Mouse (Mus musculus) E14TG2a.4 (cell line): ENCODE data around the gene Ttll5.

Experiments used
- H3K27me3 ChIP-seq: 2 replicates; pipeline ENCODE4 v1.6.1; 2014; ENCODE audit warnings: low read length, control low read depth; ENCODE audit not compliant: insufficient read depth
- H3K36me3 ChIP-seq: 2 replicates; pipeline ENCODE4 v1.6.1; 2014; ENCODE audit warnings: low read length, control low read depth; ENCODE audit not compliant: insufficient read depth
- H3K4me1 ChIP-seq: replicated peaks from 2 replicates; pipeline ENCODE4 v1.6.1; 2014; ENCODE audit warnings: low read depth, low read length, control low read depth
- H3K4me3 ChIP-seq: replicated peaks from 2 replicates; pipeline ENCODE4 v1.5.1; 2014; ENCODE audit warnings: mild to moderate bottlenecking, low read length
- H3K9me3 ChIP-seq: 2 replicates; pipeline ENCODE4 v1.6.1; 2014; ENCODE audit warnings: low read length, control low read depth
- CTCF ChIP-seq: conservative IDR thresholded peaks from 2 replicates; pipeline ENCODE4 v1.5.1; 2014; ENCODE audit warnings: low read length
- NANOG ChIP-seq: IDR thresholded peaks from 2 replicates; pipeline ENCODE4 v1.6.1; 2014; ENCODE audit warnings: borderline replicate concordance, low read length, mixed read lengths
- POU5F1 ChIP-seq: IDR thresholded peaks from 2 replicates; pipeline ENCODE4 v1.6.1; 2014; ENCODE audit warnings: low read length, borderline replicate concordance

Gene Ttll5

DNA sequence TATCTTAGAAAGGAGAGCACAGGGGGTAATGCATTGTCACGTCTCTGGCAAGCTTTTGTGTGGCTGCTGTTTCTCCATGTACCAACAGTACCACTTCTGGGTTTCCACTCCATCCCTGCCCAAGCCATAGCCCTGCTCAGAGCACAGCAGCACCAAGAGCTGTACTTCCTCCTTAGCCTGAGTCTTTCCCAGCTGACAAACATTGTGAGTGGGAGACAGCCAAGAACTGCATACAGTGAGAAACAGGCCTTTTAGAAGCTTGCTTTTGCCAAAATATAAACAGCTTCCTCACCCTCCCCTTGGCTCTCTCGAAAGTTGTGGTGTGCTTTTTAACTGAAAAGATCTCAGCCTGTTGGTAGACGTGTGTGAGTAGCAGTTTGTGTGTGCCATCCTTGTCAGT, 182.9 kb downstream of the Ttll5 start:
- H3K4me1 ChIP-seq: no peaks in the 10 kb centered on the region; the same call in 1 of the 2 replicates
- H3K36me3 ChIP-seq: no peaks in the 10 kb centered on the region
- no peak overlapping the region for H3K4me3 ChIP-seq
- H3K9me3 ChIP-seq: no peaks in the 10 kb centered on the region
- TF ChIP-seq NANOG (no peak), POU5F1 (no peak), CTCF (no peak)
- no peaks in the 10 kb centered on the region for H3K27me3 ChIP-seq

DNA sequence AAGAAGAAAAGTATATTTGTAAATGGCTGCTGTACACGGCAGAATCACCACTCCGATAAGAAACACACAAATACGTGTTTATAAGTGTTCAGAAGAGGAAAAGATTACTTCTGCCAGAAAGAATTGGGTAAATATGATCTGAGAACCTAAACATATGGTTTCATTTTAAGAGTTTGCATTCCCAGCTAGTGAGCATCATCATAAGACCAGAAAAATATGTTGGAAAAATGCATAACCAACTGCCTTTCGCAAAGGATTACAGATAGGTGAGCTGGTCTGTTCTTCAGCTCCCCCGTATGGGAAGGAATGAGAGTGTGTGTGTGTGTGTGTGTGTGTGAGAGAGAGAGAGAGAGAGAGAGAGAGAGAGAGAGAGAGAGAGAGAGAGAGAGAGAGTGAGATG, 186.2 kb downstream of the Ttll5 start:
- Histone ChIP-seq H3K9me3 (no peaks in the 10 kb centered on the region), H3K36me3 (peaks cover 18% of the 10 kb centered on the region; the same call in 1 of the 2 replicates), H3K4me1 (no peaks in the 10 kb centered on the region; the same call in 1 of the 2 replicates), H3K4me3 (no peak overlapping the region), H3K27me3 (no peaks in the 10 kb centered on the region)
- no peak for TF ChIP-seq NANOG

DNA sequence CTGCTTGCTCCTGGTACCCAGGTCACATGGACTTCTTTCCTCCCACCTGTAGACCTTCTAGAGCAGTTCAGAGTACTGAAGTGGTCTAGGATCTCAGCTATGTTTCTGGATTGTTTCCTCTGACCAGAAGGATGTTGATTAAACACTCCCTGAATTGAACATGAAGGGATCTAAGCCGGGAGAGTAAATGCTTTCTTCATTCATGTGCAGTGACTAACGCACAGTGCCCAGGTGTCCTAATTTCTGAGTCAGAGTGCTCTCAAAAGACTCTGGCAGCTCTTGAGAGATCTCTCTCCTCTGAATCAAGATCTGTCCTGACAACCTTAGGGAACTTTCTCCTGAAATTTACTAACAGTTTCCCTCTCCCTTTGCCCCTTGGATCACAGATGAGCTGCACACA, 187.7 kb downstream of the Ttll5 start:
- no peaks in the 10 kb centered on the region for H3K27me3 ChIP-seq
- no peak for TF ChIP-seq CTCF
- no peak for TF ChIP-seq POU5F1
- no peak for TF ChIP-seq NANOG
- H3K4me3 ChIP-seq: no peak overlapping the region
- H3K9me3 ChIP-seq: no peaks in the 10 kb centered on the region
- H3K4me1 ChIP-seq: no peaks in the 10 kb centered on the region; the same call in 1 of the 2 replicates
- peaks cover 18% of the 10 kb centered on the region; the same call in 1 of the 2 replicates for H3K36me3 ChIP-seq

DNA sequence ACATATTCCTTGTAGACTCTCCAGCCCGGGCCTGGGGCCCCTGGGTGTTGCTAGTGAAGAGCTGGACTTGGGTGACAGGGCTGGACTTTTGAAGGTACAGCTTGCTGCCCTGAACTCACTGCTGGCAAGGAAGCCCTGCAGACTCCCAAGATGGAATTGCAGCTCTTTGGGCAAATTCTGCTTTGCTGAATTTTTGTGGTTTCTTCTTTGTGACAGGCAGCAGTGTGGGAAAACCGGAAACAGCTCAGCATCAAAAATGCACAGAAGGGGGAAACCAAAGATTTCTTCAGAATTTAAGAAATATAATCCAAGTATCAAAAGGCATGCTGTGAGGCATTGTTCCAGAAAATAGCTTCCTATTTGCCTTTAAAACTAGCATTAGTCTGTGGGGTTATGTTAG, 189.7 kb downstream of the Ttll5 start:
- no peaks in the 10 kb centered on the region for H3K9me3 ChIP-seq
- H3K36me3 ChIP-seq: peaks cover 18% of the 10 kb centered on the region; the same call in 1 of the 2 replicates
- H3K27me3 ChIP-seq: no peaks in the 10 kb centered on the region
- no peak overlapping the region for H3K4me3 ChIP-seq
- no peaks in the 10 kb centered on the region for H3K4me1 ChIP-seq
- TF ChIP-seq POU5F1 (no peak), NANOG (no peak), CTCF (no peak)

DNA sequence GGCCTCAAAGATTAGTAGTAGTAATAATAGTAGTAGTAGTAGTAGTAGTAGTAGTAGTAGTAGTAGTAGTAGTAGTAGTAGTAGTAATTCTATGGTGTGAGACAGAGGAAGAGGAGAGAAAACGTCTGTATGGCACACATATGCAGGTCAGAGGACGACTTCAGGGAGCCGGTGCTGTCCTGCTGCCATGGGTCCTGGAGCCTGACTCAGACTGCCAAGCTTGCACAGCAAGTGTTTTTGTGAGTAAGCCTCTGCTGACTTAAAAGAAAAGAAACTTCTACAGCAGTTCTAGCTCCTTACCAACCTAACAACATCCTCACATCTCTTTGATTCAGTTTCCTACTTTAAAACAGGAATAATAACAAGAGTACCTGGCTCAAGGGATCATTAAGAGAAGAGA, 190.2 kb downstream of the Ttll5 start:
- TF ChIP-seq NANOG (no peak), POU5F1 (no peak), CTCF (no peak)
- H3K27me3 ChIP-seq: no peaks in the 10 kb centered on the region
- no peaks in the 10 kb centered on the region for H3K4me1 ChIP-seq
- H3K9me3 ChIP-seq: no peaks in the 10 kb centered on the region
- H3K36me3 ChIP-seq: peaks cover 18% of the 10 kb centered on the region; the same call in 1 of the 2 replicates
- no peak overlapping the region for H3K4me3 ChIP-seq

DNA sequence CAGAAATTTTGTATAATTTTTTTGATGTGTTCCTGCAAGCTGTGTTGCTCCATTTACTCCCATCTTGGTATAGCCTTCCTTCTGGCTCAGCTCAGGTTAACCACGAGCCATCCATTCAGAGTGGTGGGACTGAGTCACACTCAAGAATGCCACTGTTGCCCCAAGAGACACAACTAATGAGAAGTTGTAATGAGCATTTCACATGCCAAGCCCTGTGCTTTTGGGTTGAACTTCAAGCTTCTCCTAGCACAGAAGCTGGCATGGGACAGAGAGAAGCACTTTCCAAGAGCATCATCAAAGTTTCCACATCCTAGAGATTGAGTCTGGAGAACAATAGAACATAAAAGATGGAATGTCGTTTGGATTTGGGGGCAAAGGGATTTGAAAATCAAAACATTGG, 190.7 kb downstream of the Ttll5 start:
- TF ChIP-seq CTCF (no peak), POU5F1 (no peak), NANOG (no peak)
- no peaks in the 10 kb centered on the region for H3K27me3 ChIP-seq
- H3K4me3 ChIP-seq: no peak overlapping the region
- no peaks in the 10 kb centered on the region for H3K4me1 ChIP-seq
- peaks cover 18% of the 10 kb centered on the region; the same call in 1 of the 2 replicates for H3K36me3 ChIP-seq
- H3K9me3 ChIP-seq: no peaks in the 10 kb centered on the region

DNA sequence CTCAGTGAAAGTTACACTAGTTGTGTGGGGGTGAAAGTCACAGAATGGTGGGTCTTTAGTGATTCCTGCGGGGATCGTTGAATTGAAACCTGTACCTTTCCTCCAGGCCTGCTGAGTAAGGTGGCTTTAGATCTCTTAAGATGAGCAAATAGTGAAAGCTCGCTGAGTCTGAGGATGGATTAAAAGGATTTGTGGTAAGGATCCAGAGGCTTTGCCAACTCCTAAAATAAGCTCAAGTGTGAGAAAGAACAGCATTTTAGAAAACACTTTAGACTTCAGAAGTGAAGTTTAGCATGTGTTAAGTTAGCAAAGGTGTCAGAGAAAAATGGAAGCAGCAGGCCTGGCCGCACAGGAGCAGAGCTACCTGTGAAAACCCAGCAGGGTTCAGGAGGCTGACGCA, 192.9 kb downstream of the Ttll5 start:
- TF ChIP-seq NANOG (no peak), POU5F1 (no peak), CTCF (no peak)
- H3K27me3 ChIP-seq: no peaks in the 10 kb centered on the region
- no peaks in the 10 kb centered on the region for H3K9me3 ChIP-seq
- H3K36me3 ChIP-seq: peaks cover 18% of the 10 kb centered on the region; the same call in 1 of the 2 replicates
- no peak overlapping the region for H3K4me3 ChIP-seq
- H3K4me1 ChIP-seq: peaks cover 7% of the 10 kb centered on the region; the same call in 1 of the 2 replicates

DNA sequence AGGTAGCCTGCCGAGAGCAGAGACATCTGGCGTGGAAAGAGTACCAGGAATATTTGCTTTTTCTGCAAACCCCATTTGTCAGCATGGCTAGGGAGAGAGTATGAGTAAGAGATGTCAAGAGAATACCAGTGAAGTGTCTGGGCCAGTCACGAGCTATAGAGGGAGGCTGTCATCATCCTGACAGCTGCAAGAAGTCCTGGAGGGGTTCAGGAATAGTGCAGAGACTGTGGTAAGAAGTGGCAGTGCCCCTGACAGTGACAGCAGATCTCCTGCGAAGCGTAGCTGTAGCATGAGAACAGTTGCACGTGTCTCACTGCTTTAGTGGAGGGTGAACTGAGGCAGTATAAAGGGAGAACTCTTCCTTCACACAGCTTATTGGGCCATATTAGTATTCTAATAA, 197.1 kb downstream of the Ttll5 start:
- TF ChIP-seq NANOG: no peak
- no peak for TF ChIP-seq CTCF
- TF ChIP-seq POU5F1: no peak
- no peaks in the 10 kb centered on the region for H3K27me3 ChIP-seq
- H3K36me3 ChIP-seq: peaks cover 6% of the 10 kb centered on the region
- no peaks in the 10 kb centered on the region for H3K9me3 ChIP-seq
- no peak overlapping the region for H3K4me3 ChIP-seq
- H3K4me1 ChIP-seq: peaks cover 23% of the 10 kb centered on the region

DNA sequence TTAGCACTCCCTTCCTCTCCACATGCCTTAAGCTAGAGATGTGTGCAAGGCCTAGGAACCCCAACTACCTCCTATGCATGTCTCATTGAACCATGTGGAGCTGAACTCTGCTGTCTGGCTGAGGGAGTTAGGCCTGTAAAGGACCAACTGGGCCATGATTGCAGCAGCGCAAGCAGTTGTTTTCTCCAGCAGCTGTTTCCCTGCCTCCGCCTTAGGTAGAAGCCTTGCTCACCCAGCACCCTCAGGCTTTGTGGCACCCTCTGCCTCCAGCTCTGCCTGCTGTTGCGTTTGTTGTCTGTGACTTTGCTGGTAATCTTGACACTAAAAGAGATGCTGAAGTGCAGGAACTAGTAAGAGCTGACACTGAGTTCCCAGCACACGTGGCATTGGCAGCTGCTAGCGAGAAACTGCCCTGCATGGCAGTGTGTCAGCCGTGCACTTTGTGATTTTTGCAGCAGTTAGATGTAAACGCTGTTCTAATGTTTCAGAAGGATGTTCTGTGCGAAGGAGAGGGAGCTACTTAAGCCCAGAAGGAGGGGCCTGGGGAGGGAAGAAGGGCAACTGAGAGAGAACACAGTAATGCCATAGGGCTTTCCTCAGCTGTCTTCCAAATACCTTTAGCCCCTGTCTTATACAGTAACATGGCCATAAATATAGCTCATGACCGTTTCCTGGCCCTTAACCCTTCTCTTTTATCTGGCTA, 198.0 kb downstream of the Ttll5 start:
- Histone ChIP-seq H3K36me3 (peaks cover 6% of the 10 kb centered on the region), H3K4me3 (no peak overlapping the region; the same call in 1 of the 2 replicates), H3K9me3 (no peaks in the 10 kb centered on the region), H3K27me3 (no peaks in the 10 kb centered on the region), H3K4me1 (peaks cover 26% of the 10 kb centered on the region)
- TF ChIP-seq CTCF (no peak), POU5F1 (no peak), NANOG (no peak)
